Mouse (Mus musculus) lung, embryonic 14.5 days (tissue): ENCODE data around the gene Isoc2b. TPM values are rescaled to one million over a fixed set of nuclear protein-coding genes. Genes with fewer than 3 reads are reported as not detected.

Source experiments
- ATAC-seq: fragments of 200-750 bp; cut with Nextera tagmentation; 2 replicates; pipeline ENCODE4 v1.8.0; 2017; ENCODE audit warnings: mild to moderate bottlenecking, moderate TSS enrichment, moderate library complexity; ENCODE audit not compliant: insufficient read depth
- DNase-seq: peaks from one replicate; pipeline ENCODE4 v3.0.0-alpha.2; 2015
- H3K27ac ChIP-seq: fragments of 300-500 bp; sonication (generic); 2 replicates; pipeline ENCODE4 v1.5.1; 2014; ENCODE audit warnings: low read depth, mild to moderate bottlenecking, moderate library complexity
- H3K27me3 ChIP-seq: fragments of 300-500 bp; sonication (generic); 2 replicates; pipeline ENCODE4 v1.6.1; 2014; ENCODE audit warnings: low read length, control low read depth; ENCODE audit not compliant: insufficient read depth
- H3K36me3 ChIP-seq: fragments of 300-500 bp; sonication (generic); 2 replicates; pipeline ENCODE4 v1.6.1; 2014; ENCODE audit warnings: control low read depth; ENCODE audit not compliant: insufficient read depth
- H3K4me1 ChIP-seq: fragments of 300-500 bp; sonication (generic); 2 replicates; pipeline ENCODE4 v1.6.1; 2014; ENCODE audit warnings: antibody characterized with exemption, control low read depth; ENCODE audit not compliant: insufficient read depth
- H3K4me2 ChIP-seq: fragments of 300-500 bp; sonication (generic); 2 replicates; pipeline ENCODE4 v1.6.1; 2014; ENCODE audit warnings: mild to moderate bottlenecking
- H3K4me3 ChIP-seq: fragments of 300-500 bp; sonication (generic); 2 replicates; pipeline ENCODE4 v1.5.1; 2014; ENCODE audit warnings: low read depth, low read length
- H3K9ac ChIP-seq: fragments of 300-500 bp; sonication (generic); 2 replicates; pipeline ENCODE4 v1.6.1; 2014
- H3K9me3 ChIP-seq: fragments of 300-500 bp; sonication (generic); 2 replicates; pipeline ENCODE4 v1.6.1; 2016; ENCODE audit warnings: low read depth, low read length, control low read depth
- CTCF ChIP-seq: IDR thresholded peaks from 2 replicates; pipeline ENCODE4 v1.5.1; 2016; ENCODE audit warnings: antibody characterized with exemption, low read depth
- WGBS: fragments of 180-500 bp; shearing (Covaris S2); extraction: QIAGEN DNeasy Blood & Tissue Kit; methylation state at CpG from one replicate; pipeline ENCODE4 v1.1.7; 2014; 5-methylcytosine and 5-hydroxymethylcytosine counted together
- polyA plus RNA-seq: library from polyadenylated mRNA; unstranded; fragments of >200 nt; fragmentation: Nextera tagmentation; extraction: Ambion mirVana; gene quantifications from 2 replicates; pipeline ENCODE4 v1.2.1, GENCODE M21; 2014

Gene Isoc2b
- polyA plus RNA-seq, 1 experiment from 2014 or later: 5.8 TPM

DNA sequence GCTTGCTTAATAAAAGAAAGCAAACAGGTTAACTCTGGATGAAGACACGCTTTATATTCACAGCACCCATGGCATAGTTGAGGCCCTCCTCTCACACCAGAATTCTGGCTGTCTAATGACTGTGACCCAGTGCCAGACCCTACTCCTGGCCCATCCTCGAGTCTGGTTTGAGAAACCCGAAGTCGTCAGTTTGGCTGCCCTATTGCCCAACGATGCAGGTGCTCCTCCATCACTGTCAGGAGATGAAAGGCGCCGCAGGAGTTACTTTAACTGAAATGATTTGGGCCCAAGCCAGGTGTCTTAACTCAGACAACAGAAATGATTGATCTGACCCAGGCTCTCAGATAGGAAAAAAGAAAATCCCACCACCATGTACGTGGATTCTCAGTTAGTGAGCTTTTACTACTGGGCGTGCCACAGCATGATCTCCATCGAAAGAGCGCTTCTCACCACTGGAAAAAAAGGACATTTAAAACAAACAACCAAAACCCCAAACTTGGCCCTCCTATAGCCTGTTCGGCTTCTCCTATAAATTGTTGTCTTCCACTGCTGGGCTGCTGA, 10.6 kb downstream of the Isoc2b start:
- Histone ChIP-seq H3K27ac (no peak overlapping the region), H3K9me3 (no peaks in the 10 kb centered on the region), H3K4me3 (no peak overlapping the region), H3K27me3 (no peaks in the 10 kb centered on the region), H3K36me3 (no peaks in the 10 kb centered on the region), H3K9ac (no peak overlapping the region), H3K4me1 (no peaks in the 10 kb centered on the region), H3K4me2 (no peak overlapping the region)
- no peak for DNase-seq
- 26% methylated on average over 12 of the region's 12 CpGs for WGBS
- no peak for TF ChIP-seq CTCF
- no peak for ATAC-seq

GRCm38 (mm10) chr7:4857321-4857720, 12.7 kb downstream of the Isoc2b start:
- 58% methylated on average over 7 of the region's 7 CpGs for WGBS
- Histone ChIP-seq H3K9ac (no peak overlapping the region), H3K4me2 (no peak overlapping the region), H3K27me3 (no peaks in the 10 kb centered on the region), H3K4me3 (no peak overlapping the region), H3K4me1 (no peaks in the 10 kb centered on the region), H3K36me3 (no peaks in the 10 kb centered on the region), H3K9me3 (no peaks in the 10 kb centered on the region), H3K27ac (no peak overlapping the region)
- DNase-seq: no peak
- TF ChIP-seq CTCF: no peak
- ATAC-seq: no peak

GRCm38 (mm10) chr7:4856508-4856907, 13.6 kb downstream of the Isoc2b start:
- H3K9me3 ChIP-seq: no peaks in the 10 kb centered on the region
- TF ChIP-seq CTCF: no peak
- ATAC-seq (no peak), DNase-seq (no peak)
- no peak overlapping the region for H3K9ac ChIP-seq
- no peaks in the 10 kb centered on the region for H3K4me1 ChIP-seq
- H3K27ac ChIP-seq: no peak overlapping the region
- H3K4me3 ChIP-seq: no peak overlapping the region
- WGBS: 86% methylated on average over 9 of the region's 9 CpGs
- no peaks in the 10 kb centered on the region for H3K27me3 ChIP-seq
- no peak overlapping the region for H3K4me2 ChIP-seq
- H3K36me3 ChIP-seq: no peaks in the 10 kb centered on the region

- Histone ChIP-seq H3K9ac (no peak overlapping the region), H3K9me3 (no peaks in the 10 kb centered on the region), H3K36me3 (no peaks in the 10 kb centered on the region), H3K27me3 (no peaks in the 10 kb centered on the region), H3K4me2 (no peak overlapping the region), H3K27ac (no peak overlapping the region), H3K4me3 (no peak overlapping the region), H3K4me1 (no peaks in the 10 kb centered on the region)
- 78% methylated on average over 3 of the region's 3 CpGs for WGBS
- DNase-seq (no peak), ATAC-seq (no peak)
- no peak for TF ChIP-seq CTCF
These were observed 16.4 kb downstream of the Isoc2b start for GRCm38 (mm10) chr7:4853613-4854012.

- Histone ChIP-seq H3K27ac (no peak overlapping the region), H3K36me3 (no peaks in the 10 kb centered on the region), H3K9ac (no peak overlapping the region), H3K4me1 (no peaks in the 10 kb centered on the region), H3K27me3 (no peaks in the 10 kb centered on the region), H3K4me3 (no peak overlapping the region), H3K4me2 (no peak overlapping the region), H3K9me3 (no peaks in the 10 kb centered on the region)
- ATAC-seq (no peak), DNase-seq (no peak)
- WGBS: 66% methylated on average over 8 of the region's 8 CpGs
- no peak for TF ChIP-seq CTCF
These were observed 18.8 kb downstream of the Isoc2b start for GRCm38 (mm10) chr7:4851315-4851688.

- H3K4me2 ChIP-seq: no peak overlapping the region
- DNase-seq (no peak), ATAC-seq (no peak)
- H3K4me1 ChIP-seq: no peaks in the 10 kb centered on the region
- no peak for TF ChIP-seq CTCF
- no peaks in the 10 kb centered on the region for H3K9me3 ChIP-seq
- H3K36me3 ChIP-seq: no peaks in the 10 kb centered on the region
- WGBS: 67% methylated on average over 11 of the region's 11 CpGs
- no peaks in the 10 kb centered on the region for H3K27me3 ChIP-seq
- no peak overlapping the region for H3K9ac ChIP-seq
- no peak overlapping the region for H3K27ac ChIP-seq
- H3K4me3 ChIP-seq: no peak overlapping the region
These were observed 19.3 kb downstream of the Isoc2b start for GRCm38 (mm10) chr7:4850621-4851314.

DNA sequence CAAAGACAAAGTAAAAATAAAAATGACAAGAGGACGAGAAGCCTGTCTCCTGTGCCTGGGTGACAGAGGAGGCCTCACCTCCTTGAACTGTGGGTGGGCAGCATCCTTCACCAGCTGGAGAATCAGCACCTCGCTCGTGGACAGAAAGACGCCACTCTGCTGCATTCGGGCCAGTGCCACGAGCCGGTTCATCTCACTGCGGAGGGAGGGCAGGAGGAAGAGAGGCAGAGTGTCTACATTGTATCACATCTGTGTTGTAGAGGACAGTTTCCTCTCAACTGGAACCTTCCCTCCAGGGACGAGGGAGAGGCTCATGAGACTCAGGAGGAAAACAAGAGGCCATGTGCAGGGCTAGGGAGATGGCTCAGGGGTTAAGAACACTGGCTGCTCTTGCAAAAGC, 20.7 kb downstream of the Isoc2b start:
- Histone ChIP-seq H3K9me3 (no peaks in the 10 kb centered on the region), H3K4me1 (no peaks in the 10 kb centered on the region), H3K36me3 (no peaks in the 10 kb centered on the region), H3K9ac (no peak overlapping the region), H3K27me3 (peaks cover 11% of the 10 kb centered on the region), H3K27ac (no peak overlapping the region), H3K4me2 (no peak overlapping the region), H3K4me3 (no peak overlapping the region)
- no peak for ATAC-seq
- no peak for DNase-seq
- 43% methylated on average over 9 of the region's 9 CpGs for WGBS
- TF ChIP-seq CTCF: no peak
